Mouse (Mus musculus) G1E-ER4 (cell line): ENCODE measurements around the gene Rab7b. TPM values are rescaled to one million over a fixed set of nuclear protein-coding genes. Genes with fewer than 3 reads are reported as not detected.

ENCODE experiments used
- GATA1 ChIP-seq: IDR thresholded peaks from one replicate; pipeline ENCODE4 v1.8.0; 2012; ENCODE audit warnings: low read length, inconsistent platforms
- polyA plus RNA-seq: library from polyadenylated mRNA; stranded (reverse); fragments of >175 nt; gene quantifications from 2 replicates; pipeline ENCODE4 v1.2.3, GENCODE M21; 2012

The Rab7b gene
- polyA plus RNA-seq, 1 experiment: 0.03 TPM

DNA sequence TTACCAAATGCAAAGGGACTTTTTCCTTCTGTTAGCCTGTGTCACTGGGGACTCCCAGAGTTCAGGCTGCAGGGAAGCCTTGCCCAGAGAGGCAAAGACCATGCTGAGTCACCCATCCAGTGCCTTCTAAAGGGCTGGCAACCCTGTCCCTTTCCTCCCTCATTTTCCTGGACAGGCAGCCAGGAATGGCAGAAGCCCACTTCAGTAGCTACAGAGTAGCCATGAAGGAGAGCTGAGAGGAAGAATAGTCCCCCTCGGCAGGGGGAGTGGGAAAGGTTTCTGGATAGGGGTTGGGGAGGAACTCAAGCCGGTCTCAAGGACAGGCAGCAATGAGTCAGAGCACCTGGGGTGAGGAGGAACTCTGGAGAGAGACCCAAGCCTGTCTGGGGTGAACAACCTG is 59.3 kb downstream of the Rab7b start:
- TF ChIP-seq GATA1: no peak

DNA sequence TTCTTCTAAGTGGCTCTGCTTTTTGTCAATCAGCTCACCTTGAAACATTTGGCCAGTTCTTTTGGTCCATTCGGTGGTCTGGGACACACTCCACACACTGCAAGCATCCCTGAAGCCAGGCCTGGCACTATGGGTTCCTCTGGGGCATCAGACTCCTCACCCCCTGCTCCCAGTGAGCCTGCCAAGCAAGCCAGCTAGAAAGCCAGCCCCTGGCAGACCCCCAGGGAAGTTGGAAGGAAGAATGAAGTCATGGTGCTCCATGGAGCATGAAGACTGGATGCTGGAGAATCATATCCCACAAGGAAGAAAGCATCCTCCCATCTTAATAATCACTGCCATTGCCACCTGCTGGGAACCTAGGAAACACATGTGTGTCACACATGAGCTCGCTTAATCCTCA is 60.1 kb downstream of the Rab7b start:
- TF ChIP-seq GATA1: no peak

DNA sequence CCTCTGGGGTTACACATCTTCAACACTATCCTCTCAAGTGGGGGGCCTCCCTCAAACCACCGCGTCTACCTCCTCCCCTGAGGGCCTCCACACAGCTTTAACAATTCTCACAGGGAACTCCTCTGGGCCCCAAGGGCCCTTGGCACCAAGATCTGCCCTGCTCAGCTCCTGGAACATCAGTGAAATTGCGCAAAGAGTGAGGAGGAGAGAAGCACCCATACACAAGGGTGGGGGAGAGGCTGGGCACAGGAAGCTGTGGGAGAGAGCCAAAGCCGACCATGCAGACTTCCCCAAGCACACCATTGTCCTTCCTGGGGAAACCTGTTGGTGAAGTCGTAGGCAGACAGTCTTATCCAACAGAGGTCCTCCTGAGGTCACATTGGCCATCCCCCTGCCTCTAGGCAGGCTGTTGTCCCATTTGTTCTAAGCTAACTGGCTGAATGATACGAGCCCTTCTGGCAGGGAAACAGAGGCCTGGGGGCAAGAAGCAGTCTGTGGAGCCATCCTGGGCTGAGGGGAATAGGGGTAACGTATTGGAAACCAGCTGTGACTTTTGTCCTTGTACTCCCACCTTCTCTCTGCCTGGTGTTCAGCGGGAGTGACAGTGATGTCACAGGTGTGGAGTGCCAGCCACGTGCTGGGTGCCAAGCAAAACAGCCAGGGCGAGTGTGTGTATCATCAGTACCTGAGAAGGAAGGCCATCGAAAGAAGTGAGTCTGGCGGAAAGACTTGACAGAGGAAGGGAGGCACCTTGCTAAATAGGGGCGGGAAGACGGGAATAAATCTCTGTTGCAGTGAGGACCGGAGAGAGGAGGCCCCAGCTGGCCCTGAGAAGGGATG is 61.4 kb downstream of the Rab7b start:
- no peak for TF ChIP-seq GATA1

DNA sequence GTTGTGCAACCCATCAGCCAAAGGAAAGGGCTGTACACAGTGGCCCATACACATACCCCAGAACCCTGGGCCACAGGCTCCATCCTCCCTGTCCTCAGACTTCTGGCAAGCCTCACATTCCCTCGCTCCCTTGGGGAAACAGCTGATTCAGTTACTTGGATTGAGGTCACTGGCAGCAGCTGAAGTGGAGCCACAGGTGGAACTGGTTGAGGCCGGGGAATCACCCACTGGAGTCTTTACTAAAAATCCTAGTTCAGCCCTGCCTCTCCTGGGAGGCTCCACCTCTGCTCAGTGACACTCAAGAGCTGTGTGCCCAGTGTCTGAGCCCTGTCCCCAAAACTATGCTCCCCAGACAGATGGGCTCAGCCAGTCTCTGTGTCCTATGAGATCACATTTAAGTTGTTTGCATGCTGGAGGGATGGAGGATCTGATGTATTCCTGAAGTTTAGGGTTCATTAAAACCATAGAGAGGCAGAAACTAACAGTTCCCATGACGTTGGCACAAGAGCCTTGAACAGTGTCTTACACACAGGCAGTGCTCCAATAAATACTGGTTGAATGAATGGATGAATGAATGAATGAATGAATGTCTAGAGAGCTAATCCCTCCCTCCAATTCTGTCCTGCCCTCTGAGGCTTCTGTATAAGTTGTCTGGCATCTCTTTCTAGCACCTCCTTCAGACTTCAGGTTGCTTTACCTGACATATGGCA is 62.8 kb downstream of the Rab7b start:
- TF ChIP-seq GATA1: no peak

DNA sequence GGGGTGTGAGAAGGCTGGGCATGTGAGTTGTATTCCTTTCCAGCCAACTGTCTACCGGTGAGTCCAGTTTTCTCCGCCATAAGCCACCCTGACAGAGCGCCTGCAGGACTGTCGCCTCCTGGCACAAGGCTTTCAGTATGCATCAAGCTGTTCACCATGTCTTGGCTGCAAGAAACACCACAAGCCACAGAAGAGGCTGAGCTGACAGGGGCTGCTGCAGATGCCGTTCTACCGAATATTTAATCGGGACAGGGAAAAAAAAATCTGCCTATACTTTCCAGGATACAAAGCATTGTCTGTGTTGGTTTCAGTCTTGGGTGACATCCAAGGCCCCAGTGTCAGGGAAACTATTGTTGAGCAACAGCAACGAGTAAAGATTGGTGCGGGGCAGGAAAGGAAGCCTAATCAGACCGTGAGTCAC is 63.4 kb downstream of the Rab7b start:
- TF ChIP-seq GATA1: no peak

DNA sequence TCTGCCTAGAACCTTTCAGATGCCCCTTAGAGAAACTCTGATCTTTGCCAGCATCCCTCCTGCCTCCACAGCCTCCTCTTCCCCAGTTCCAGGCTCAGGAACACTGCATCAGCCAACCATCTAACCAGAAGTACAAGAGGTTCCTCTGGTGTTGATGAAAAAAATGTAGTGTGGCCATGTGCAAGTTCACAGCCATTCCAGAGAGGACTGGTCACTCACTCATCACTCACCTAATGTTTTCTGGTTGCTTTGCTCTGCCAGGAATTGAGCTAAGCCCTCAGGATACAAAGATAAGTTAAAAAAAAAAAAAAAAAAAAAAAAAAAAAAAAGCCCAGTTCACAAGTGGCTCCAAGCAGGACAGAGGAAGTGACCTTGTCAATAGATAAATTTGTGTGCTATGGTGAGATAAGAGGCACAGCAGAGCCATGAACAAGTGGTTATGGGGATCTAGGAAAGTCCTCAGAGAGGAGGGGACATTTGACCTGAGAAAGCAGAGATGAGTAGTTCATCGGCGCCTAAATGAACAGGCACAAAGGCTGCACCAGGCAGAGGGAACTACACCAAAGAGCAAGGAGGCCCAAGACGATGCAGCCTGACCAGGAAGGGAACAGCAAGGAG is 65.8 kb downstream of the Rab7b start:
- peak; percentile 79 for TF ChIP-seq GATA1

DNA sequence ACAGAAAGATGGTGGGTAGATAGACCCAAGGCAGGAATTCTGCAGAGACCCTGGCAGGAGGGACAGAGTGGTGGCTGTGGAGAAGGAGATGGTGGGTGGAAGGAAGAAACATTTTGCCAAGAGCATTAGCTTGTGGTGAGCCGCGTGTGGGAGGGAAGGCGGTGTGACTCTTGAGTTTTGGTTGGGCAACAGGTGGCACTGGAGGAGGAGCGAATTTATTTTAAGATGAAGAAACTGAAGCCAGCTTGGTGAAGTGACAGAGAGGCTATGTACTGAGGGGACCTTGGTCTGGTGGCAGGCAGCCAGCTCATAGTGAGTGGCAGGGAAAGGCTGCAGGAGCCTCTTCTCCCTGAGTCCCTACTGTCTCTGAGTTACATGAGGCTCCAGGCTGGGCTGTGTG is 66.4 kb downstream of the Rab7b start:
- no peak for TF ChIP-seq GATA1

DNA sequence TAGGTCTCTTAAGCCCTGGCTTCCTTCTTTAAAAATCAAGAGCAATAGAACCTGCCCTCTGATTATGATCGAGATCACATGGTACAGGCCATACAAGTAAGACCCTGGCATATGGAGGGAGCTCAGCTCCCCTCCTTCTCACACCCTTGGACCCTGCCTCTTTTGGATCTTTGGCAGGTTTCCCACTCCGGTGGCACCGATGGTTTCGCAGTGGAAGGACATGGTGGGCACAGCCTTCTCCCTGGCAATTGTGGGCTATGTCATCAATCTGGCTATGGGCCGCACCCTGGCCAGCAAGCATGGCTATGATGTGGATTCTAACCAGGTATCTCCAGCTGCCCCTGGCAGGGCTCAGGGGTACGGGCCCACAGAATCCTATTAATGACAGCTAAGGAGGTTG is 68.7 kb downstream of the Rab7b start:
- no peak for TF ChIP-seq GATA1

DNA sequence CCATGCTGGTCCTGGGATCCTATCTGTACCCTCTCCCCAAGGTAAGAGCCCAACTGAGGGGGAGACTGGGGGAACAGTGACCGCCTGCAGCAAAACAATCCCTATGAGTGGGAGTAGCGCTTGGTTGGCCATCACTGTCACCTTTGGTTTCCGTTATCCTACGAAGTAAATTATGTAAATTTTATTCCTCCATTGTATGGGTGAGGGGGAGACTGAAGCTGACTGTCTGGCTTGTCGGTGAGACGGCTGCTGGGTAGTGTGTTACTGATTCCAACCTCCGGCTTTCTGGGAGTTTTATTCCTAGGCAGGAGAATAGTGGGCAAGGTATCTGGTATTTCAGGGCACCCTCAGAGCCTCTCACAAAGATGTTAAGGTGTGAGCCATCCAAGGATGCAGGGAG is 70.3 kb downstream of the Rab7b start:
- TF ChIP-seq GATA1: no peak

DNA sequence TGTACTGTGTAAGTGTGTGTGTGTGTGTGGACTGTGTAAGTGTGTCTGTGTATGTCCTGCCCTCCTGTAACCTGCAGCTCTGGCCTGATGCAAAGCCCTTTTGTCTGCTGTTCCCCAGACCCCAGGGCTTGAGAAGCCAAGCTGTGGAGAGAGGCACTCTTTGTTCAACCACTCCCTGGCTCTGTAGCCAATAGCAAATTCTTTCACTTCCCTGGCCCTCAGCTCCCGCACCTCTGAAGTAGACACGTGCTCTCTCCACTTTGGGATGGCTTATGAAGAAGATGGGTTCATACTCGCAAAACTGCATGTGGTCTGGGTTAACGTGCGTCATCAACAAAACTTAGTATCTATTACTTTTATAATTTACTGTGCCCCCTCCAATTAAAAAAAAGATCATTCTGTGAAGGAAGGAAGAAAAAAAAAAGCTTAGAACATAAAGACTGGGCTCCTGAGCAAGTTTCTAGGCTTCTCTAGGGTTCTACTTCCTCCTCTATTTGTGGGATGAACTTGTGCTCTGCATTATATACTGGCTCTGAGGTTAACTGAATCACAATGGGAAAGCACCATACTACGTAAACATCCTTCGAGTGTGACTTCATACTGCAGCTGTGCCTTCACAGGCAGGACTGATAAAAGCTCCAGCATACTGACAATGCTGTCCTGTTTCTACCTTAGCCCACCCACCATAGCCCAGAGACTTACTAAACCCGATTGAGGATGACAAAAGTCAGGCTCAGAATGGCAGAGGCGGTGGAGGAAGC is 71.4 kb downstream of the Rab7b start:
- TF ChIP-seq GATA1: no peak

DNA sequence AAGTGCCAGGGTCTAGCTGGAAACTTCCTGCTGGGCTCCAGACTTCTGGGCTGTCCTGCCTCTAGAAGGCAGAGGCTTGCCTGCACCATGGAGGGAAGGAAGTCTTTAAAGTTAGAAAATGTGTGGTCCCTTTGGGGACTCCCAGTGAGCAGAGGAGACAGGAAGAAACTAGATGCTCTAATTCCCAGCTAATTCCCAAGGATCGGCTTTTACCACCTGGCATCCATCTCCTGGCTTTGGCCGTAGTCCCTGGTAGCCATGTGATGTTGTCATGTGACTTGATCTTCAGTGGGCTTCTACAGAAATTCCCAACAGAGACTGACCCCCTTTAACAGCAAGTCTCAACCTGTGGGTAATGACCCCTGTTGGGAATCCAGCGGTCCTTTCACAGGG is 71.9 kb downstream of the Rab7b start:
- no peak for TF ChIP-seq GATA1

DNA sequence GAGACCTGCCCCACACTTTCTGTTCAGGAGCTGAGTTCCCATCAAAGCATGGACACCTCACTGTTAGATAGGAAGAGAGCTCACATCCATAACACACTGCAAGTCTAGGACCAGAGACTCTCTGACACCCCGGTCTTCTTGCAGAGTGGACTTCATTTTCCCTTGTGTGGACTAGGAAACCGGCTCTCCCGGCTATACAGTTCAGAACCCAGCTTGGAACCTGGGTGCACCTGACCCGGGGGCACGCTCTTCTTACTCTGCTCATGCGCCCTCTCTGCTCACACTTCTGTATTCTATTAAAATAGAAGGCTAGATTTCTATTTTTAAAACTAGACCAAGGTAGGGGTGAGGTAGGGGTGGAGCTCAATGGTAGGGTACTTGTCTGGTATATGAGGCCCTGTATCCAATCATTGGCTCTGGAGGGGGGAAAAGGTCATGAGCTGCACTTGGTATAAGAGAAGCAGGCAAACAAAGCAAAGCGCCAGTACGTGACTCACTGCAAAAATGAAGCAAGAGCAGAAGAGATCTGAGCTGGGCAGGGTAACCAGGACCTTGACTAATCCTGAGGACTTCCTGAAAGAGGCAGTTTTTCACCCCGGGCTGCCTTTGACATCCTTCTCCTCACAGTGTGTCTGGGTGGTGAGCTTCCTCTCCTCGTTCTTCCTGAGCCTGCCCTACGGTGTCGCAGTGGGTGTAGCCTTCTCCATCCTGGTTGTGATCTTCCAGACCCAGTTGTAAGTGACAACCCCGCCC is 72.8 kb downstream of the Rab7b start:
- no peak for TF ChIP-seq GATA1

DNA sequence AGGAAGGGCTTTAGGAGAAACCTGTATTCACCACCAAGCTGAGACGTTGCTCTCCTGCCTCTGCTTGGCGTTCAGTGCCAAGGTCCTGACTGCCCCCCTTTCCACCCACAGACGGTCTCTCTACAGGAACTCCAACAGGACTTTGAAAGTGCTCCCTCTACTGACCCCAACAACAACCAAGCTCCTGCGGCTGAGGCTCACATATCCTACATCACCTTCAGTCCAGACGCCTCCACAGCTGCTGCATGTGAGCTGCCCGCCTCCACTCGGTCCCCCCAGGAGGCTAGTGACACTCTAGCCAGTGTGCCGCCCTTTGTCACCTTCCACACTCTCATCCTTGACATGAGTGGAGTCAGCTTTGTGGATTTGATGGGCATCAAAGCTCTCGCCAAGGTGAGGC is 75.2 kb downstream of the Rab7b start:
- no peak for TF ChIP-seq GATA1

DNA sequence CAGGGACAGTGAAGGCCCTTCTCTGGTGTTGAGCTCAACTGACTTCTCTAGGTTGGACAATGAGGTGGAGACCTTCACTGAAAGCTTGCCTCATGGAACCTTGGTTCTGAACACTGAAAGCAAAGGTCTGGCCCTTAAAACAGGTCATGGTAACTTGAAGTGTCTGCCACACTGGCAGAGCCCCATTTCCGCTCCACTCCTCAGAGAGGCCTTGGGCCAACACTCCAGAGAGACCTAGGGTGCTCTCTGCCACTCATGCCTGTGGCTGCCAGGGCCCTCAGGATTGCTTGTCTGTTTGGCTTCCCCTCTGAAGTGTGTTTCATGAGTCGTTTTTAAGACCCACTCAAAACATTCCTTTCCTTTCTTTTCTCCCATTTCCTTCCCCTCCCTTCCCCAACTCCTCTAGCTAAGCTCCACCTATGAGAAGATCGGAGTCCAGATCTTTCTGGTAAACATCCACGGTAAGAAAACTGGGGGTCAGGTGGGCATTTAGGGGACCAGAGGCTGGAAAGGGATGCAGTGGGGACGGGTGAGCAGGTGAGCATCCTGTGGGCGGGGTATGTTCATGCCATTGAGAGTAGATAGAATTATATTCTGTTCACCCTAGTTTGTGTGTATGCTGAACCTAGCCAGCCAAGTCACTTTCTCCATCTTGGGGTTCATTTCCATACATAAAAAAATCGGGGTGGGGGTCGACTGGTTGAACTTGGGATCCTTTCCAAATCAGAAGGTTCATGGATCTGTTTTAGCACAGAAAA is 76.3 kb downstream of the Rab7b start:
- no peak for TF ChIP-seq GATA1

Other genes with a start within 250 kb of the Rab7b start
- 16.3 and 19.9 TPM in 2 replicates for gene Srgap2, start 161.3 kb upstream of the Rab7b start, polyA plus RNA-seq
- 2.8 and 4.4 TPM in 2 replicates for gene Fam72a, start 160.8 kb upstream of the Rab7b start, polyA plus RNA-seq
- gene Avpr1b, start 89.5 kb upstream of the Rab7b start, polyA plus RNA-seq: not detected in 2 replicates
- 139 and 188 TPM in 2 replicates for gene Ctse, start 50.4 kb upstream of the Rab7b start, polyA plus RNA-seq
- gene Slc26a9, start 55.3 kb downstream of the Rab7b start, polyA plus RNA-seq: 0.02 and 0.03 TPM in 2 replicates
- gene Pm20d1, start 108.7 kb downstream of the Rab7b start, polyA plus RNA-seq: not detected in 2 replicates
- 6.1 and 10.8 TPM in 2 replicates for gene Slc41a1, start 138.8 kb downstream of the Rab7b start, polyA plus RNA-seq
- not detected in 2 replicates for gene Rab29, start 178.5 kb downstream of the Rab7b start, polyA plus RNA-seq
- 29.2 and 32.7 TPM in 2 replicates for gene Nucks1, start 221.8 kb downstream of the Rab7b start, polyA plus RNA-seq